Mouse (Mus musculus) C2C12 (cell line): ENCODE measurements at regions not wholly inside any gene's neighbourhood (a gene's known extent, or its start where the extent isn't known, plus 50 kb on each side); places are given as distances from the start of the nearest gene placed in this dataset.
"Not testable (repeated sequence)": the region's sequence is repeated elsewhere in the genome, so short reads cannot be mapped to it uniquely, and the experiment has no call there.

ENCODE experiments used
- H3K27me3 ChIP-seq: one replicate; pipeline ENCODE4 v1.6.1; 2011; ENCODE audit not compliant: control insufficient read depth, insufficient read depth, insufficient read length
- H3K36me3 ChIP-seq: one replicate; pipeline ENCODE4 v1.6.1; 2011; ENCODE audit not compliant: control insufficient read depth, insufficient read depth
- H3K4me3 ChIP-seq: one replicate; pipeline ENCODE4 v1.5.1; 2011; ENCODE audit warnings: mild to moderate bottlenecking, control low read depth; ENCODE audit not compliant: poor library complexity, insufficient read depth, severe bottlenecking
- H3K79me2 ChIP-seq: one replicate; pipeline ENCODE4 v1.6.1; 2011; ENCODE audit not compliant: control insufficient read depth, insufficient read depth
- H3K79me3 ChIP-seq: one replicate; pipeline ENCODE4 v1.6.1; 2011; ENCODE audit warnings: low read depth, control low read depth
- H3ac ChIP-seq: one replicate; pipeline ENCODE3; 2011; ENCODE audit warnings: low read depth; ENCODE audit not compliant: control insufficient read depth, insufficient read length
- CEBPB ChIP-seq: IDR thresholded peaks from one replicate; pipeline ENCODE4 v1.6.1; 2011; ENCODE audit warnings: low read depth, mild to moderate bottlenecking, control low read depth, moderate library complexity
- CTCF ChIP-seq: IDR thresholded peaks from one replicate; pipeline ENCODE4 v1.5.1; 2011; ENCODE audit not compliant: control insufficient read depth, insufficient read depth, insufficient read length
- FOSL1 ChIP-seq: IDR thresholded peaks from one replicate; pipeline ENCODE4 v1.8.0; 2011; ENCODE audit warnings: mild to moderate bottlenecking, low read length; ENCODE audit not compliant: poor library complexity, insufficient read depth, severe bottlenecking
- MAX ChIP-seq: IDR thresholded peaks from one replicate; pipeline ENCODE4 v1.6.1; 2011; ENCODE audit warnings: mild to moderate bottlenecking, control low read depth
- MYOD1 ChIP-seq: IDR thresholded peaks from one replicate; pipeline ENCODE4 v1.6.1; 2011; ENCODE audit warnings: low read depth; ENCODE audit not compliant: control insufficient read depth, insufficient read length
- MYOG ChIP-seq: IDR thresholded peaks from one replicate; pipeline ENCODE4 v1.6.1; 2011; ENCODE audit not compliant: control insufficient read depth, insufficient read length; ENCODE audit errors: extremely low read depth
- USF1 ChIP-seq: IDR thresholded peaks from one replicate; pipeline ENCODE4 v1.6.1; 2011; ENCODE audit warnings: low read depth, mild to moderate bottlenecking, control low read depth, moderate library complexity

DNA sequence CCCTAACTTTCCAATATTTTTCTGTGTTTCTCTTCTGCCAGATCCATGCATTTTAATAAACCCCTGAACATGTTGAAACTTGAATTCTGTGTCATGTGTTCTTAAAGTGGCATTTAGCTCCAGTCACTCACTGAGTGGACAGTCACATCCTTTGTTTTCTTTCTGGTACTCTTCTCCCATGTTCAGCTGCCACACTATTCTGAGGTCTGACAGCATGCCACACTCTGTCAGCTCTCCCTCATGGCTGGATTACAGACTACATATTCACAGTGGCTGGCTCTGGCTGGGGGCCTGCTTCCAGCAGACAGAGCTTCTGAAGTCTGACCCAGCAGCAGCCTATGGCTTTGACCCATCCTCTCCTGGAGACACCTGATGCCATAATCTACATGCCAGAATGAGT is 73.4 kb upstream of the Arhgap42 start:
- Histone ChIP-seq H3K27me3 (no peaks in the 10 kb centered on the region), H3K79me2 (no peaks in the 10 kb centered on the region), H3K36me3 (no peaks in the 10 kb centered on the region), H3K79me3 (no peaks in the 10 kb centered on the region), H3K4me3 (no peak overlapping the region), H3ac (no peak overlapping the region)
- TF ChIP-seq MAX: no peak
- no peak for TF ChIP-seq MYOD1
- TF ChIP-seq FOSL1: no peak
- no peak for TF ChIP-seq CTCF

DNA sequence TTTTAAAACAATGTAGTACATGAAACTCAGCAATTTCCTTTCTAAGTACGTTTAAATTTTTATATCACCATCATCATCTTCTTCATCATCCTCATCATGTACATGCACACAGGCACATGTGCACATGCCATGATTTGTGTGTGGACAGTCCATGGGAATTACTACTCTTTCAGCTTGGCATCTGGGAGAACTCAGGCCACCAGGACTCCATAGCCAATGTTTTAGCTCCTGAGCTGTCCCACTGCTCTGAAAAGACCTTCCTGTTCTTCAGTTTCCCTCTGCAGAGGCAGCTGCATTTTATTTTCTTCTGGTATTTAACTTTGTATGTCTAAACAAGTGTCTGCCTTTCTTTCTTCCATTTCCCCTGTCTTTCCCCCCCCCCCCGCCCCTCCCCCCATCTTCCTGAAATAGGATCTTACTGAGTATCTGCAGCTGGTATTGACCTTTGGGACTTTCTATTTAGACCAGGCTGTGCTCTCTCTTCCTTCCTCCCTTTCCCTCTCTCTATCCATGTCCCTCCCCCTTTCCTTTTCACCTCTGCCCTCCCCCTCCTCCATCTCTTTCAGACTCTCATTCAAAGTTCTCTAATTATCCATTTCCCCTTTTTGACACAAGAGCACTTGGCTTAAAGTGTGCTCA is 72.8 kb upstream of the Arhgap42 start:
- Histone ChIP-seq H3K79me3 (no peaks in the 10 kb centered on the region), H3K4me3 (no peak overlapping the region), H3ac (no peak overlapping the region), H3K79me2 (no peaks in the 10 kb centered on the region), H3K36me3 (no peaks in the 10 kb centered on the region), H3K27me3 (no peaks in the 10 kb centered on the region)
- no peak for TF ChIP-seq MYOD1
- TF ChIP-seq CTCF: no peak
- no peak for TF ChIP-seq FOSL1
- TF ChIP-seq CEBPB: no peak
- TF ChIP-seq USF1: no peak
- no peak for TF ChIP-seq MYOG
- no peak for TF ChIP-seq MAX

DNA sequence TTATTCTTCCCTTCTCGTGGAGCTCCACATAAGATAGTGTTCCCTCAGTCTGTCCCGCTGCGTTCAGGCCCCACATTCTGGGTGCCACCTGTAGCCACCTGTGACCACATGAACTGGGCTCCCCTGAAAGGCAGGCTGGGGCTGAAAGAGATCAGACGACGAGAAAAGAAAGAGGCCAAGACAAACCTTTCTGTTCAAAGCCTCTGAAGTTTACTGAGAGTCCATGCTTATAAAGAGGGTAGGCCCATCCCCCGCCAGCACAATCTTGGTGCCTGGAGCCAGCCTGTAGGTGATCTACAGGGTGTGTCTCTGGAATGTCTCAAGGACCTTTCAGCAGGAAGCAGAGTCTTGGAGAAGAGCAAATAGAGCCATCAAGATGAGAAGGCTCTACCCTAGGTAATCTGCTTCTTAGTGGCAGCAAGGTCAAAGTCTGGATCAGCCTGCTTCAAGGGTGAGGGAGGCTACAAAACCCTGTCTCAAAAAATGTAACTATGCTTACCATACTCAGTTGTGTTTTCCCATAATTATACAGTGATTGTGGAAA is 72.2 kb upstream of the Arhgap42 start:
- H3K27me3 ChIP-seq, H3K79me2 ChIP-seq, H3K36me3 ChIP-seq, H3K4me3 ChIP-seq, H3K79me3 ChIP-seq, H3ac ChIP-seq: not testable (repeated sequence)

DNA sequence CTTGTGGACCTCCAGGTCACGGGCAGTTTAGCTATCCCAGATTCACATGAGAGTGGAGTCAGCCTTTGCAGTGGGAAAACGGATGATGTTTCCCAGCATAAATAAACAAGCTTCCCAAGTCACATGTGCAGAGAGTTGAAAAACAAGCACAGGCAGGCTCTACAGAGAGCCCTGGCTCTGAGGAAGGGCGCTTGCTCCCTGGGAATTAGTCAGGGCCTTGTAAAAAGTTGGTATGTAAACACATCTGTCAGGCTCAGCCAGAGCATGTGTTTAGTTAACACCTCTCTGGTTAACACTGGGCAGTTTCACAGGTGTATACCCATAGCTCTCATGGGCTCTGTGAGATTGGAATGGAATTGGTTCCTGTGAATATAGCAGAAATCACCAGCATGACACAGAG is 51.9 kb upstream of the Arhgap42 start:
- TF ChIP-seq USF1 (no peak), MYOD1 (no peak), MAX (no peak), CTCF (no peak), FOSL1 (no peak), MYOG (no peak), CEBPB (no peak)
- H3K79me2 ChIP-seq: no peaks in the 10 kb centered on the region
- no peaks in the 10 kb centered on the region for H3K27me3 ChIP-seq
- H3ac ChIP-seq: no peak overlapping the region
- H3K36me3 ChIP-seq: no peaks in the 10 kb centered on the region
- no peak overlapping the region for H3K4me3 ChIP-seq
- no peaks in the 10 kb centered on the region for H3K79me3 ChIP-seq

DNA sequence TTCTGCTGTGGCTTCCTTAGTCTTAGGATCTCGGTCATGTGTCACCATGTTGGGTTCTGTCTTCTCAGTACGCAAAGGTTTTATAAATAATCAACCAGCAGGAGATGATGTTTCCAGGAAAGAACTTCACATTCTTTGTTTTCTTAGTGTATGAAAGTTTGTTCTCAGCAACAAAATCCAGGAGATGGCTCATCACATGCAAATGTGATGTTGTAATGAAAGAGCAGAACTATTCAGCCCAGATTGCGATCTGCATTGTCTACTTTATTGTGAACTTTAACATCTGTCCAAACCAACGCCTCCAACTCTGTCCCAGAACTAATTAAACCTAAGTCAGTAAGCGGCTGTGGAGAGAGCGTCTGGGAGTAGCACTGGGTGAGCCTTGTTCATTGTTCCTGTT is 50.7 kb upstream of the Arhgap42 start:
- no peaks in the 10 kb centered on the region for H3K27me3 ChIP-seq
- H3K79me2 ChIP-seq: no peaks in the 10 kb centered on the region
- no peak overlapping the region for H3K4me3 ChIP-seq
- TF ChIP-seq MAX (no peak), FOSL1 (no peak), USF1 (no peak), CTCF (no peak), MYOD1 (no peak), CEBPB (no peak), MYOG (no peak)
- no peaks in the 10 kb centered on the region for H3K79me3 ChIP-seq
- H3ac ChIP-seq: no peak overlapping the region
- no peaks in the 10 kb centered on the region for H3K36me3 ChIP-seq
